Mouse (Mus musculus): Measurements from ENCODE around the gene Ggcx. TPM values are rescaled to one million over a fixed set of nuclear protein-coding genes. Genes with fewer than 3 reads are reported as not detected.

The Ggcx gene
- 7.5 TPM for polyA plus RNA-seq (2017; shearing (Covaris generic))

DNA sequence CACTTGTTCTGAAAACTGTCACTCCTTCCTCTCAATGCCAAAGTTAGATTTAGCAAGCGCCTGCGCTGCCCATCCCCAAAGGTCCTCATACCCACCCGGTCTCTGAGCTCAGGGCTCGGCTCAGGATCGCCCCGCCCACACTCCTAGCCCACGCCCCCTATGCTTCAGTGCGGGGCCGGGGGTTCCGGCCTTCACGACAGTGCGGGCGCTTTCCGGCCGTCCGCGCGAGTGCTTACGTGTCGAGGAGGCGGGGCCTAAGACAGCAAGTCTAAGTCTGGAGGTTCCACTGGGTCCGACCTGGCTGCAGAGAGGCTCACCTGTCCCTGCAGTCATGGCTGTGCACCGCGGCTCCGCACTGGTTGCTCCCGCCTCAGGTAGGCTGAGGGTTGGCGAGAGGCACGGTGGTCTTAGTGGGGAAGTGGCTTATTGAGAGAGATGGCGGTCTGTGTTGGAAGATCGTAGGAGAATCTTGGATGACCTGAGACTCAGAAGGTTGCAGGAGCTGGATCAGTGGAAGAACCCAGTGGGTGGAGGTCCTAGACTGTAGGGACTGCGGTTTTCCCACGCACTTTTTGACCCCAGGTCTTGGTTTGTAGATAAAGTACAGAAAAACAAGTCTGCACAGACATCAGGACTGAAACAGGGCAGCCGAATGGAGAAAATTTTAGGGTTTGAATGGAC, at the start of gene Ggcx:
Gene Ggcx, plus strand, starts transcription at position 233 of the 681 bp plus-strand sequence.

DNA sequence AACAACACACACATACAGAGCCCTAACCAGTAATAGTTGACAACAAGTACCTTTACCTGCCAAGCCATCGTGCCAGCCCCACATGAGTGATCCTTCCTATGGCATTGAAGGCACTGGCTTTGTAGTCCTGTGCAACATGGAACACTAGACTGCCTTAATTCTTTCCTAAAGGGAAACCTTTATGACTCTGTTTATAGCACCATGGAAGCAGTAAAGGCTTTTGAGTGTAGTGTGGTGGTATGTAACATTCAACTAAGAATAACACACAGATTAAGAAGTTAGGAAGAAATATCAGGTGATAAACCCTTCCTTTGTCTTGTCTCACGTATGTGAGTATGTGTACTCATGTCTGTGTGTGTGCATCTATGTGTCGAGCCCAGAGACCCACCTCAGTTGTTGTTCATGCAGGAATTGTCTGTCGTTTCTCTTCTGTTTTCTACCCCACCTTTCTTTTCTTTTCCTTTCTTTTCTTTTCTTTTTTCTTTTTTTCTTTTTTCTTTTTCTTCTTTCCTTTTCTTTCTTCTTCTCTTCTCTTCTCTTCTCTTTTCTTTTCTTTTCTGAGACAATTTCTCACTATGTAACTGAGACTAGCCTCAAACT, 47.2 kb upstream of the Ggcx start, which contains the start of gene Rnf181:
Gene Rnf181, minus strand, starts transcription at position 113 of the 600 bp plus-strand sequence.

DNA sequence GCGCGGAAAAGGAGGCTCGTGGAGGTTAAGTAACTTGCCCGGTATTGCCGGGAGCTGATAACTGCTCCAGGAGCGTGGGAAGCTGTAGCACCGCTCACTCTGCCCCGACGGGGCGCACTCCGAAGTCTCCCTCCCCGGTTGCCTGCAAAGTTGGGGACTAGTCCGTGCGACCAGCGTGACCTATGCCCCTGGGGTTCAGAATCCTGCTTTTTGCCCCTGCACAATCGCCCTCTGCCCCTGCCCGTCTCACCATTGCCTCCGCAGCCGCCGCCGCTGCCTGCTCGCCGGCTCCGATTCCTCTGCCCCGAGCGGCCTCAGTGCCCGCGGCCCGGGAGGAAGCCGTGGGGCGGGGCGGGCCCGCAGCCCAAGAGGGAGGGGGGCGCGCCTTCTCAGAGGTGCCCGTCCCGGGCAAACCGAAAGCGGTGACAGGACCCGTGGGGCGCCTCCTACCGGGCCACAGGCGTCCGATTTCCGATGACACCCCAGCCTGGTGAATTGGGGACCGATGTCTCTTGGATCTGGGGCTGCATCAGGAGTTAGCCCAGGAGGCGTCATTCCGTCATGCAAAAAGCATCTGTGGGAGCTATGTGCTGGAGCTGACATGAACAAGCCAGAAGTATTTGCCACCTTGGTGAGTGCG, 33.9 kb upstream of the Ggcx start, which contains the start of gene Vamp5:
Gene Vamp5, minus strand, starts transcription at position 338 of the 640 bp plus-strand sequence.

DNA sequence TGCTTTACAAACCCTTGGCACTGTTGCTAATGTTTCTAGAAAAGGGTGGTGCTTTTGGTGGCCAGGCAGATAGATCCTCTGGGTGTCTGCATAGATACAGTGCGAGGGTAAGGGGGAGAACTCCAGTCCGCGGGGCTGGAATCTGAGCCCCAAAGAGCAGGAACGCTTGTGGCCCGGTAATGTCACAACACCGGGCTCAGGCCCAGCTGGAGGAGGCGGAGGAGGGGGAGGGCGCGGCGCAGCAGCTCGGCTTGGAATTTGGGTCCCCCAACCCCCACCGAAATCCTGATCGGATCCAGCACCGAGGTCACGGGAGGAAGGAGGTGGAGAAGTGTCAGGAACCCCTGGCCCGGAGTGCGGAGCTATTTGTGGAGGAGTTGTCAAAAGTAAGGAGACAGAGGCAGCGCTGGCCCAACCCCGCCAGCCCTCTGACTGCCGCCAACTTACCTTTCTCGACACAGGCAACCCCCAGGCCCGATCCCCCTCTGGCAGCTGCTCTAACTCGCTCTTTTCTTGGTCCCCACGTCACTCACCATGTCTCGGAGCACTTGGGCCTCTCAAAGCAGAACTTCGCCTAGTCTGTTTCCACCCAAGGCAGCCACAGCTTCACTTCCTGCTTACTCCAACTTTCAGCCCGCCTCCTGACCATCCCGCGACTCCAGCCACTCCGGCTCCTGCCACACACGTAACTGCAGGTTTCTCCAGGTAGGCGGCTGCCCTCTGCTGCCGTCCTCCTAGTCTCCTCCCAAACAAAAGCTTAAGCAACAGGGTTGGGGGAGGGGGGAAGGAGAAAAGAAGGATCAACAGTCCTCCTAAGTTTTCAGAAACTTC, 24.0 kb upstream of the Ggcx start, which contains the start of gene Vamp8:
Gene Vamp8, minus strand, starts transcription at position 763 of the 831 bp plus-strand sequence.

DNA sequence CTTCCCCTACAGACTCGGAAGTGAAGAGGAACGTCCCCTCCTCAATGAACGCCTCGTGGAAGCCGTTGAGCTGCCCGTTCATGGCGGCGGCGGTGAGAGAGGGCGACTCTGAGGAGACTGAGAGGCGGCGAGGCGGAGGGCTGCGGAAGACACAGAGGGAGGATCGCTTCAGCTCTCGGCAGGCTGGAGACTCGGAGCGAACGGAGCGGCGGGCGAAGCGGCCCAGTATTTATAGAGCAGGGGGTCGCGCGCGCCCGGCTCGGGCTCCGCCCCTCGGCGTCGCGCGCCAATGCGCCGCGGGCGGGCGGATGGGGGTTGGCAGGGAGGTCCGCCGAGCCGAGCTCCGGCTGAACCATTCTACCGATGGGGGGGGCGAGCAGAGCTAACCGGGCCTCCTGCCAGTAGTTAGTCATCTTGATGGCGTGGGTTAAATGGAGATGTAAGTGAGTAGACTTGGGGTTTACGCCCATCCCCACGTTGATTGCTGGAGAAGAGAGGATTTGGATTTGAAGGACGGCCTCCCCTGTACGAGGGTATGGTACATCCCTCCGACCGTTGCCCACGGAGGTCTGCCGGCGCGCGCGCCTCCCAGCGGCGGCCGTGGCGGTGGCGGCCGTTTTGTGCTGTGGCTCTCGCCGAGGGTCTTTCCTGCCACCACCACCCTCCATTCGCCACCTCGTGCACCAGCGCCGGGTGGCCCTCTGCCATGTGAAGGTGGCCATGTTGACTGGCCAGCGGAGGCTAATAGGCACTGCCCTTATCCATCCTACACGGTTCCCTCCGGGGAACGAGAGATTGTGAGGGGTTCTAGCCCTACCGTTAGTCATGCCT, 25.5 kb downstream of the Ggcx start, which contains the start of gene Mat2a:
Gene Mat2a, minus strand, starts transcription at position 204 of the 831 bp plus-strand sequence.

Other genes starting within 250 kb of the Ggcx start
- not detected for gene Atoh8, start 178.7 kb upstream of the Ggcx start, polyA plus RNA-seq (2017; shearing (Covaris generic))
- gene Sftpb, start 109.7 kb upstream of the Ggcx start, polyA plus RNA-seq (2017; shearing (Covaris generic)) = not detected
- gene Usp39, start 69.1 kb upstream of the Ggcx start, polyA plus RNA-seq (2017; shearing (Covaris generic)) = 34.3 TPM
- gene 0610030E20Rik, start 67.0 kb upstream of the Ggcx start, polyA plus RNA-seq (2017; shearing (Covaris generic)) = 29.5 TPM
- 1.0 TPM for gene Tmem150a, start 58.9 kb upstream of the Ggcx start, polyA plus RNA-seq (2017; shearing (Covaris generic))
- 134 TPM for gene Rnf181, start 47.4 kb upstream of the Ggcx start, polyA plus RNA-seq (2017; shearing (Covaris generic))
- gene Vamp5, start 33.8 kb upstream of the Ggcx start, polyA plus RNA-seq (2017; shearing (Covaris generic)) = 17.6 TPM
- gene Vamp8, start 23.6 kb upstream of the Ggcx start, polyA plus RNA-seq (2017; shearing (Covaris generic)) = 154 TPM
- 554 TPM for gene Mat2a, start 25.2 kb downstream of the Ggcx start, polyA plus RNA-seq (2017; shearing (Covaris generic))
- gene Sh2d6, start 107.4 kb downstream of the Ggcx start, polyA plus RNA-seq (2017; shearing (Covaris generic)) = not detected
- gene Capg, start 130.1 kb downstream of the Ggcx start, polyA plus RNA-seq (2017; shearing (Covaris generic)) = 50.4 TPM
- gene Elmod3, start 184.1 kb downstream of the Ggcx start, polyA plus RNA-seq (2017; shearing (Covaris generic)) = 5.4 TPM
- 5.3 TPM for gene Retsat, start 184.2 kb downstream of the Ggcx start, polyA plus RNA-seq (2017; shearing (Covaris generic))
- 297 TPM for gene Tgoln1, start 202.7 kb downstream of the Ggcx start, polyA plus RNA-seq (2017; shearing (Covaris generic))

All from effector memory CD4-positive, alpha-beta T cell, adult 7 months (primary cell).